Mouse (Mus musculus): Measurements from ENCODE around the gene Cped1. TPM values are rescaled to one million over a fixed set of nuclear protein-coding genes. Genes with fewer than 3 reads are reported as not detected.
A peak's percentile ranks its signal among the peaks of the same experiment; 100 is the strongest.

Cped1 gene
- total RNA-seq, 1 experiment from 2014 or later: 1.8 TPM

DNA sequence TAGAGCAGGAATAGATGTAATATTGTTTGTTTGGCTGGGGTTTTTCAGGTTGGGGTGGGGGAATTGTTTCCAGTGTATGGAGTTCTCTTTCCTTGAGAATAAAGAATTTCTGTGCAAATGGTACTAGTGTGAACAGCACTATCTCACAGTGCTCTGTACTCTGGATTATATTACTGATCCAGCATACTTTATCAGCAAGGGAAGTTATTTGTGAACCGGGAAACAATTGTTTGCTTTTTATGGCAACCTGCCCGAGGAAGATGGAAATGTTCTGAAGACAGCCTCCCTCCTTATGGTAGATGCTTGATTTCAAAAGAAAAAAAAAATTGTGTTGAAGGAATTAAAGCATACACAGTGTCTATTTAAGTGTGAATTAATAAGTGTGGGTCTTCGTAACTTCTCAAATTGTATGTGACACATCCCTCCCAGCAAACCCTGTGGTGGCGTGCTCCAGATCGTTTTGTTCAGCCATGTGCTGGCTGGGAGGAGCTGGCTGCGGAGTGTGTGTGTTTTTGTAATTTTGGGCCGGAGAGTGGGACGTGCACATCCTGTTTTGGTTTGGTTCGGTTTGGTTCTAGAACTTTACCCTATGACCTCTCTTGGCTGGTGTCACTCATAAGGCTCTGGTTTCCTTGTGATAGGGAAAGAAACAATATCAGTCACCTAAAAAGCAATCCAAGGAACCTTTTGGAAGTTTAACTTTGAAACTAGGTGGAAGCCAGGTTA is 59.3 kb downstream of the Cped1 start:
- ATAC-seq (replicated peaks in 1 of 2; ENCODE audit: insufficient read depth in 1 of 2, low FRiP score in 2 of 2, low TSS enrichment in 1 of 2, low read depth in 1 of 2, poor library complexity in 2 of 2, severe bottlenecking in 2 of 2): no peak

DNA sequence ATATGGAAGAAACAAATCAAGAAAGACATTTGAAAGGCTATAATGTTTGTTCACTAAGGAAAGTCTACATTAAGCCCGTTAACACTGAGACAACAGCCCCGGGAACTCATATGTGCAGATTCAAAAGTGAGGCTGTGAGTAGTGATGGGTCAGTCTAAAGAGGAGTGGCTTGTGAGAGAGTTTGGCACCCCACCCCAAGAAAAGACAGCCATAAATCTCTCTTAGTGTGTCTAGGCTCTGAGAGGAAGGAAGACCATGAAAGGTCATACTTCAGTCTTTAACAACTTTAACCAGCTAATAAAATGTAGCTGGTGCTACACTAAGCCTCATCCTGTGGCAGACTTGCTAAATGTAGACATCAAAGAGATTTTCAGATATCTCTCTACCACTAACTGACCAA is 61.4 kb downstream of the Cped1 start:
- ATAC-seq (replicated peaks in 1 of 2; ENCODE audit: insufficient read depth in 1 of 2, low FRiP score in 2 of 2, low TSS enrichment in 1 of 2, low read depth in 1 of 2, poor library complexity in 2 of 2, severe bottlenecking in 2 of 2): no peak

DNA sequence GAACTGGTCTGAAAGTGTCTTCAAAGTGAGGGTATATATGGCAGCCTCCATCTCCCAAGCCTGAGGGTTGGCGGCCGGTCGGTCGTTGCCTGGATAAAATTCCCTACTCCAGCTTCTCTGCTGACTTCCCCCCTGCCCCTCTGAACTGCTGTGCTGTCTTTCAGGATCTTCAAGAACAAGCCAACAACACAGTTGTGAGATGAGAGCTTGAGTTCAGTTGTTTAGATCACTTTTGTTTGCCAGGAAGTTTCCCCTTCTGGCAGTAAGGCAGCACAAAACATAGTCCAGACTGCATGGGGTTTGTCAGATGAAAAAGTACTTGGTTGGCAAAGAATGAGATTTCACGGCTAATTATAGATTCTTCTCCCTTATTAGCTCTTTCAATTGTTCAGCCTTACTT is 63.4 kb downstream of the Cped1 start:
- ATAC-seq (replicated peaks in 1 of 2; ENCODE audit: insufficient read depth in 1 of 2, low FRiP score in 2 of 2, low TSS enrichment in 1 of 2, low read depth in 1 of 2, poor library complexity in 2 of 2, severe bottlenecking in 2 of 2): no peak

DNA sequence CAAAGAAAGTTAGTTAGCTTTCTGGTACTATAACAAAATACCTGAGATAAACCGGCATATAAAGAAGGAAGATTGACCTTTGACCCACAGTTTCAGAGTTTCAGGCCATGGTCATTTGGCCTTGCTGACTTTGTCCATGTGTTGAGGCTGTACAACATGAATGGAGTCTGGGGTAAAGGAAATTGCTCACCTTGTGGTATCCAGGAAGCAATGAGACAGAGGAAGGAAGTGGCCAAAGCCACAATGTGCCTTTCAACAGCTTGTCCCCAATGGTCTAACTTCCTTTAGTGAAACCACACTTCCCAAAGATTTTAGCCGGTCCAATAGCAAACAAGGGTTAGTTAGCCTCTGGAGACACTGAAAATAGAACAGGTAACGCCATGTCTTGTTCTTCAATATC is 65.8 kb downstream of the Cped1 start:
- ATAC-seq (replicated peaks in 1 of 2; ENCODE audit: insufficient read depth in 1 of 2, low FRiP score in 2 of 2, low TSS enrichment in 1 of 2, low read depth in 1 of 2, poor library complexity in 2 of 2, severe bottlenecking in 2 of 2): peak; percentile 70 to 79; a peak in 3 of 4 replicates

DNA sequence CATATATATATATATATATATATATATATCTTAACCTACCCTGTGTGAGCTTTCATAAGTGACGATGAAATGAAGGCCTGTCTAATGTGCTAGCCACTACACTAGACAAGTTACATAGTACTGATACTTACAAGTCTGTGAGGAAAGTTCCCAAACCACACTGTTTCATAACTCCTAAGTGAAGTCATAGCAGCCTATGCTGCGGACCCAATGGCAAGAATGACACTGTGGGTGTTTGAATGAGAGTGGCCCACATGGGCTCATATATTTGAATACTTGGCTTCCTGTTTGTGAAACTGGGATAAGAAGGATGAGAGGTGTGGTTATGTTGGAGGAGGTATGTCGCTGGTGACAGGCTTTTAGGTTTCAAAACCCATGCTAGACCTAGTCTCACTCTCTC is 67.3 kb downstream of the Cped1 start:
- ATAC-seq (replicated peaks in 1 of 2; ENCODE audit: insufficient read depth in 1 of 2, low FRiP score in 2 of 2, low TSS enrichment in 1 of 2, low read depth in 1 of 2, poor library complexity in 2 of 2, severe bottlenecking in 2 of 2): peak in 1 of 2 experiments; percentile 78; a peak in 2 of 4 replicates

DNA sequence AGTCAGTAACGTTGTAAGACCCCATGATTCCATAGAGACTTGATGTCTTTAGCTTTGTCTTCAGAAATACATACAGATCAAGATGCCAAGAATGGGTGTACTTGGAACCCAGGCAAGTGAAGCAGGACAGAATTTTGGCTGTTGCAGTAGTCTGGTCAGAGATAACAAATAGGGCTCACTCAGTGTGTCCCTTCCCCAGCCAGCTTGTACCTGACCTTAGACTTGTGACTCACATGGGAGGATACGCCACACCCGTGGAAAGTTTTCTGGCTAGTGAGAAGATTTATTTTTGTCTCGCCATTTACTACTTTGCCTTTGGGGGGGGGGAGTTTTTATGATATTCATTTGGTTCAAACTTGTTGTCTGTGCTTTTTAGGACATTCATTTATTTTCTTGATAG is 78.6 kb downstream of the Cped1 start:
- no peak for ATAC-seq (replicated peaks in 1 of 2; ENCODE audit: insufficient read depth in 1 of 2, low FRiP score in 2 of 2, low TSS enrichment in 1 of 2, low read depth in 1 of 2, poor library complexity in 2 of 2, severe bottlenecking in 2 of 2)

DNA sequence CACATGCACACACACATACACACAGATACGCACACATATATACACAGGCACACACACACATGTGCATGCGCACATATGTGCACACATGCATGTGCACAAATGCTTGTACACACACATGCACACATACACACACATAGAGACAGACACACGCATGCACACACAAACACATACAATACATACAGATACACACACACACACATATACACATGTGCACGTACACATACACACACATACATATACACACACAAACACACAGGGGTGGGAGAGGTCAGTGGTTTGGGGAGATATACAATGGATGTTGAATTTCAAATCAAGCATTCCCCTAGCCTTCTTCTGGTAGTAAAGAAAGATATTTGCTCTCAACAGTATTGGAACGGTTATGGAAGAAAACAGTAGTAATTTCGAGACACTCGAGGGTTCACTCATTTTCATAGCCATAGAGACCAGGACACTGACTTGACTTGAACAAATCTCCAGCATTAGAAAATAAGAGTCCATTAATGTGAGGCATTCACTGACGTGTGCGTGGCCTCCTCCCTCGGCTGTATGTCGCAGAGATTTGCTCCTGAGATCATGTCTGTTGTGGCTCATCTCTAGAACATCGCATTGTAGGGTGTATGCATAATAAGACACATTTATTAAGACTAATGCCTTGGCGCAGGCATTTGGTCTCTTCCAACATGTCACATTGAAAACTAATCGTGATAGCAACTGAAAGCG is 85.0 kb downstream of the Cped1 start:
- no peak for ATAC-seq (replicated peaks in 1 of 2; ENCODE audit: insufficient read depth in 1 of 2, low FRiP score in 2 of 2, low TSS enrichment in 1 of 2, low read depth in 1 of 2, poor library complexity in 2 of 2, severe bottlenecking in 2 of 2)

DNA sequence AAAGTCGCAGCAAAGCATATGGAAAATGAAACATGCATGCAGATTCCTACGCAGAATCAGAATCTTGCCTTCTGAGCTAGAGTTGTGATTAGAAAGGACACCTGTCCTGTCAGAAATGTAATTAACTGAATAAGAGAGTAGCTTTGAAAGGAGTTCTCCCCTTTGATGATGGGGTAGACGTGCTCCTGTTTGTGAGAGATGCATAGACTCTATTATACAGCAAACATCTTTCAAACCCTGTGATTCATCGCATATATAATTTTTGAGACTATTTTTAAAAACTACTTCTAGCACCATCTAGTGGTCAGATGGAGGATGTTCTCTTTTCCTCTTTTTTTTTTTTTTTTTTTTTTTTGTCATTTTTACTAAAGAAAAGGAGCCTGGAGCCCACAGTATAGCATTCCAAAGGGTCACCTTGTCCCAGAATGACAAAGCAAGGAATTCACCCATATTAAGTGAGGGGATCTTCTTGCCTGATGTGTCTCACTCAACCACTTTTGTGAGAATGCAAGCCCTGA is 85.7 kb downstream of the Cped1 start:
- ATAC-seq (replicated peaks in 1 of 2; ENCODE audit: insufficient read depth in 1 of 2, low FRiP score in 2 of 2, low TSS enrichment in 1 of 2, low read depth in 1 of 2, poor library complexity in 2 of 2, severe bottlenecking in 2 of 2): peak; percentile 36 to 46; a peak in 1 of 4 replicates

DNA sequence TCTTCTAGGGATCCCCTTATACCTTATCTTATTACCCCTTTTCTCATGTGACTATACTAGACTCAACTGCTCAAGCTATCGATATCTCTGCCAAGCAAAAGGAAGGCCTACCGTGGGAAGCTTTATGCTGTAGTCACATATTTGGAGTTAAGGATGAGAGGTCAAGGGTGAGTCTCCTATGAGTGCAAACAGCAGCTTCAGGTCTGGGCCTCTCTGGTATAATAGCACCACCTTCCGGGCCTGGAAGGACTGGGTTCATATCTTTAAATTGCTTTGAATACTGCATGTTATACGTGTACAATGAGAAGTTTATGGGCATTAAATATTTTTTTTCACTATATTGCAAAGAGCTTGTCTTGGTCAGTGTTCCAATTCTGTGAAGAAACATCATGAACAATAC is 87.0 kb downstream of the Cped1 start:
- no peak for ATAC-seq (replicated peaks in 1 of 2; ENCODE audit: insufficient read depth in 1 of 2, low FRiP score in 2 of 2, low TSS enrichment in 1 of 2, low read depth in 1 of 2, poor library complexity in 2 of 2, severe bottlenecking in 2 of 2)

DNA sequence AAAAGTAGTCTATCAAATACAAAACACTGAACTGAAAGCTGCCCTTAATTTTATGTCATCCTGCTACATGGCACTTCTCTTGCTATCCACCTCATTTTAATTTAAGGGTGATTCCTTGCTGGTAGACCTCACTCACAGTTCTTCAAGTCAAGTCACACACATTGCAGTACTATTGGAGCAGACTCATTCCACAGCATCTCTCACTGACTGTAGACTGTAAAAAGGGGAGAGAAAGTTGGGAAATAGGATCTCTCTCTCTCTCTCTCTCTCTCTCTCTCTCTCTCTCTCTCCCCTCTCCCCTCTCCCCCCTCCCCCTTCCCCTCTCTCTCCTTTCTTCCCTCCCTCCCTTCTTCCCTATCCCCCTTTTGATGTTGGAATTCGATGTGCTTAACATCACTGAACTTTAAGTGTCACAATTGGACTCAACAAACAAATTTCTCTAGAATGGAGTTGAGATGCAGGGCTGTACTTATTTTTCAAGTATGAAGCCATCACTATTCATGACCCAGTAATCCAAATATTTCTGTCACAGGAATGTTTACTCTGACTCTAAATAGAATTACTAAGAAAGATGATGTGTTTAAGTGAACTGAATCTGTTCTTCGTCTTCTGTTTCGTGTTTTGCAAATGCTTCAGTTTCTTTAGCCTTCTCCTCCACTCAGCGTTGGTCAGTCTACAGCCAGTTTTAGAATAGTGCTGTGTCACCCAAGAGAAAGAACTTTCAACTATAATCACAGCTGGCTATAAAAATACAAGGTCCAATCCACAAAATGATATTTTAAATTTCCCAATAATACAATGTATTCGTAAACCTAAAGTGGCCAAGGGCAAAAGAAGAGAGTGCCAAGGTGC is 88.7 kb downstream of the Cped1 start:
- ATAC-seq (replicated peaks in 1 of 2; ENCODE audit: insufficient read depth in 1 of 2, low FRiP score in 2 of 2, low TSS enrichment in 1 of 2, low read depth in 1 of 2, poor library complexity in 2 of 2, severe bottlenecking in 2 of 2): no peak

DNA sequence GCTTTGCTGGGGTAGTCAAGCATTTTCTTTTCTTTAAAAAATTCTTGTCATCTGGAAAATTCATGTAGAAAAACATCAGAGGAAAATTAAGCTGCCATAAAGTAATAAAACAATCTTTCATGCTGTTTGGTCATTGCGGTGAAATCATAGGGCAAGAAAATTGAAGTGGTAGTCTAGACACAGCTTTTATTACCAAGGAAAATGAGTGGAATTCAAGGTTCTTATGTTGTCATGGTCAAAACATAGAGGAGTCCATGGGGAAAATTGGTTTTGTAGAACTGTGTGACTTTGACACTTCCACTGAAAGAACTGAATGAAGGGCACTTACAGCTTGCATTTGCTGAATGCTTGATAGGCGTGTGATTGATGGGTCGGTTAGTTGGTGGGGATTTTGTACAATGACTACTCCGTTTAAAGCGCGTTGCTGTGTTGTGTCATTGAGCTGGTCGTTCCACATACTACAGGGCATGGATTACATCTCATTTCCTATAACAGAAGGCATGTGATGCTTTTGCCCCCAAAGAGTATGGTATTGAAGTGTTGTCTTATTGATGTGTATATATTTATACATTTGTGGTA is 93.1 kb downstream of the Cped1 start:
- no peak for ATAC-seq (replicated peaks in 1 of 2; ENCODE audit: insufficient read depth in 1 of 2, low FRiP score in 2 of 2, low TSS enrichment in 1 of 2, low read depth in 1 of 2, poor library complexity in 2 of 2, severe bottlenecking in 2 of 2)

DNA sequence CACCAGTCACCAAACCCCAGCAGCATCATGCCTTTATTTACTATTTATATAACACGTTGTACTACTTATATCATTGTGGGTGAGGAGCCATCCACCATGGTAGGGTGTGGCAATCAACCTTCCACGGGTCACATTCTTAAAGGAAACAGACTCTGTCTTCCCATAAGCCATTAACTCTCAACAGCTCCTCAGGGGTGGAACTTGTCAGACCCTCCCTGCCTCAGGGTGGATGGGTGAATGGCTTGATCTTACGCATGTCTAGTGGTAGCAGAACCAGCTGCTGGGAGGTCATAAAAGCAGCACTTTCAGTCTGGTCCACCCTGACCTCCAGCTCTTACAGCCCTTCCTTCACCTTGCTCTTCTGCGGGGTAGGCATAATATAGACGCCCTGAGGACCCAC is 100.3 kb downstream of the Cped1 start:
- ATAC-seq (replicated peaks in 1 of 2; ENCODE audit: insufficient read depth in 1 of 2, low FRiP score in 2 of 2, low TSS enrichment in 1 of 2, low read depth in 1 of 2, poor library complexity in 2 of 2, severe bottlenecking in 2 of 2): no peak

DNA sequence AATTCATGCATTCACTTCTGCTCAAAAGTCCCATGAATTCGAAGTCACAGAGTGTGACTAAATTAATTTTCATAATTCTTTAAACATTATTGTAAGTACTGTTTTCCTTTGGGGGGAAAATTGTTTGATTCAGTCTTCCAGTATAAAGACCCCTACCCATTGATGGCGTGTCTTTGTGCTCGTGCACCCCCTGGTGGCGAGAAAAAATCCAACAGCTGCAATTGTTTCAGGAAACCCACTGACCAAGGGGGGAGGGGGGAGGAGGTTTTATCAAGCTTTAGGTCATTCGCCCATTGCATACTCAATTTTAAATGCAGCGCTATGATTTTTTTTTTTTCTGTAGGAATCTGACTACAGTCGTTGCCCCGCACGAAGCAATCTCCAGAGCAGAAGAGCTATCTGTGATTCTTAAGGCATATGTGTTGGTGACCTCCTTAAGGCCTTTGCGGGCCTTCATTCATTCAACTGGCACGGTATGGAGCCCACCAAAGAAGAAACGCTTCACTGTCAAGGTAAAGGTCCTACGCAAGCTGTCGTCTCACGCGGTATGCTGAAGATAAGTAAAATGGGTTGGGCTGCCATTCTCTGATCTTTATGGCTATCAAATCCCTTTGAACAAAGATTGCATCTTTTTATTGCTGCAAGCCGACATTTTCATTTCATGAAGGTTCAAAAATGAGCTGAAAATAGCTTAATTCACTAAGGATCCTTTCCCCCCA is 102.8 kb downstream of the Cped1 start:
- ATAC-seq (replicated peaks in 1 of 2; ENCODE audit: insufficient read depth in 1 of 2, low FRiP score in 2 of 2, low TSS enrichment in 1 of 2, low read depth in 1 of 2, poor library complexity in 2 of 2, severe bottlenecking in 2 of 2): no peak

DNA sequence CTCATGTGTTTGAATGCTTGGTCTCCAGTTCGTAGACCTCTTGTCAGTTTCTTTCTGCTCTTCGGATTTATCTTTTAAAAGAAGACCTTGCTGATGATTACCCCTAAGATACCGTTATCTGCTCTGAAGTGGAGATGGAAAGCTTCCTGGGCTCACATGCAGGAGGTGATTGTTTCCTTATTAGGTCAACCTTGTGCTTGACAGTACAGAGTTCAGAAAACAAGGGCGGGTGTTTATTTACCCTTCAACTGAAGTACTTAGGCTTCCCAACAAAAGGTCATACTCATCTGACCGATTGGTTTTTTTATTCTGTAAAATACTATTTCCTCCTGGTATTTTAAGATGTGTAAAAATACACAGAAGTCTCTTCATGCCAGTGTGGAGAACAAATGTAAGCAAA is 106.1 kb downstream of the Cped1 start:
- ATAC-seq (replicated peaks in 1 of 2; ENCODE audit: insufficient read depth in 1 of 2, low FRiP score in 2 of 2, low TSS enrichment in 1 of 2, low read depth in 1 of 2, poor library complexity in 2 of 2, severe bottlenecking in 2 of 2): no peak

DNA sequence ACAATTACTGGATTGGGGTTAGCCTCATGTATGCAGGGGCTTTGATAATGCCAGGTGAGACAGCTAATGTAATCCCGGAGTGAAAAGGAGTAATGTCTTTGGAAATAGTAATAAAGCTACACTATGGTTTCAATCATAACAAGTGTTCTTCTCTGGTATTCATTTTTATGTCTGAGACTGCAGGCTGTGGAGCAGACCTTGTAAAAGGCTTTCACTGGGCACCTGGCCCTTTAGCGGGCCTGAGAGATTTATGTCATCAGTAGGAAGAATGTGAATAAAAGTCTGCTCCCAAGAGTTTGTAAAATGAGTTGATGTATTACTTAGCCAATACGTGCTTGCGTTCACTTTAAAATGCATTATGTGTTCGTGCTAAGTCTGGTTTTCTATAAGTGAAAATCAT is 108.1 kb downstream of the Cped1 start:
- ATAC-seq (replicated peaks in 1 of 2; ENCODE audit: insufficient read depth in 1 of 2, low FRiP score in 2 of 2, low TSS enrichment in 1 of 2, low read depth in 1 of 2, poor library complexity in 2 of 2, severe bottlenecking in 2 of 2): no peak

DNA sequence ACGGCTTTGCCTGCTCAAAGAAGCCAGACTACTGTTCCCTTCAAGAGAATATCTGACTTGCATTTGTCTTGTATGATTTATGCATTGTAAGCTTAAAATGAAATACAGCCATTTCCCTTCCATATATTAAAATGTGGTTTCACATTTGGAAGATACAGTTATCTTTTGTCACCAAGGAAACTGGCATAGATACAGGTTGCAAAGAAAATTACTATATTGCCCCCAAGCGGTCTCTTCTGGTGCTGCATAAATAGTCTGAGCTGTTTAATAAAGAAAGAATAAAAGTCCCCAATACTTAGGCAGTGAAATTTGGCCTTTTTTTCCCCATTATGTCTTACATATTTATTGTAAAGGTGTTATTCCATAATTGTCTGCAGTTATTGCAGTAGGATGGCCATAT is 112.0 kb downstream of the Cped1 start:
- ATAC-seq (replicated peaks in 1 of 2; ENCODE audit: insufficient read depth in 1 of 2, low FRiP score in 2 of 2, low TSS enrichment in 1 of 2, low read depth in 1 of 2, poor library complexity in 2 of 2, severe bottlenecking in 2 of 2): peak in 1 of 2 experiments; percentile 73; a peak in 1 of 4 replicates

DNA sequence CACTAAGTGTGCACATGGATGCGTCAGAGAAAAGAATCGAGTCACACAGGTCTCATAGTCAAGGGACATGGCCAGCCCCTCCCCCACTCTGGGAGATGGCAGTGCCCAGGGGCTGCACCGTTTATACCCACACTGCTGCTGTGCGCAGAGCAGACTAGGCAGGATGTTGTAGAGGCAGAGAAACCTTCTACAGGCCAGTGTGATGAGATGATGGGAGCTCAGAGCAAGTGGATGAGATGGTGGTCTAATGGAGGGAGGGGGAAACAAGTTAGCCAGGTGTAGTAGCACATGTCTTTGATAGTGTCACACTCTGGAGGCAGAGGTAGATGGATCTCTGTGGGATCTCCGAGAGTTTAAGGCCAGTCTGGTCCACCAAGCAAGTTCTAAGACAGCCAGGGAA is 114.1 kb downstream of the Cped1 start:
- no peak for ATAC-seq (replicated peaks in 1 of 2; ENCODE audit: insufficient read depth in 1 of 2, low FRiP score in 2 of 2, low TSS enrichment in 1 of 2, low read depth in 1 of 2, poor library complexity in 2 of 2, severe bottlenecking in 2 of 2)

Measured in hematopoietic stem cell, adult 5-6 weeks (primary cell).